In genomic region chr12:83268504-83268922, GRCm38 (mm10) we compare ENCODE assay signal across 9 mouse cellular contexts.
DNase-seq lines count a peak whose midpoint lies in the region; ATAC-seq lines count a peak whose summit lies in the region.
"Had no signal": no experiment of that assay in that cellular context is flagged by ENCODE, and none has a peak within 500 bp of the region (broad histone marks: within the 10 kb centered on the region; RNA-seq: fewer than 3 reads in every experiment).

No protein-coding gene starts in this region.

- H3K27ac ChIP-seq in heart, embryonic 10.5 days = no peak overlapping the region; the same call in 1 of the 2 replicates
- peak overlapping the region; percentile 62; the same call in 1 of the 2 replicates for H3K27ac ChIP-seq in intestine, embryonic 16.5 days (ENCODE audit: low read length)

- H3K9me3 ChIP-seq in heart, embryonic 10.5 days = no peaks in the 10 kb centered on the region
- no peaks in the 10 kb centered on the region for H3K9me3 ChIP-seq in intestine, embryonic 16.5 days (ENCODE audit: control insufficient read depth, low read length)

- ATAC-seq in intestine, embryonic 16.5 days = peak; percentile 72

- H3K36me3 ChIP-seq in heart, embryonic 10.5 days = peaks cover 36% of the 10 kb centered on the region
- H3K36me3 ChIP-seq in intestine, embryonic 16.5 days (ENCODE audit: control insufficient read depth, insufficient read depth, low read length) = no peaks in the 10 kb centered on the region

- DNase-seq in heart, adult 11 months = peak; percentile 97
- no peak for DNase-seq in heart, embryonic 10.5 days (ENCODE audit: low spot score)
- DNase-seq in cerebellum, adult 18-20 months = peak; percentile 79 to 85
- DNase-seq in gastrocnemius, postnatal 10 days = peak; percentile 73
- DNase-seq in left cerebral cortex, postnatal 25 days (ENCODE audit: low spot score in 2 of 2) = peak; percentile 43 to 64
- peak; percentile 47 for DNase-seq in right cerebral cortex, postnatal 14 days
- no peak for DNase-seq in thymus, postnatal 10 days (ENCODE audit: low spot score in 2 of 2)

- intact Hi-C loops in left cerebral cortex, postnatal 25 days (cut with DNase I) = no loop called here

- no peaks in the 10 kb centered on the region for H3K27me3 ChIP-seq in heart, embryonic 10.5 days (ENCODE audit: insufficient read depth, poor library complexity, severe bottlenecking)
- no peaks in the 10 kb centered on the region for H3K27me3 ChIP-seq in intestine, embryonic 16.5 days (replicated peaks; ENCODE audit: control insufficient read depth, insufficient read depth, low read length)

- H3K4me2 ChIP-seq in intestine, embryonic 16.5 days (ENCODE audit: low read depth, low read length) = peak overlapping the region; percentile 16

- 63% methylated on average over 11 of the region's 11 CpGs for WGBS in heart, embryonic 10.5 days
- 47% methylated on average over 11 of the region's 11 CpGs for WGBS in intestine, embryonic 16.5 days

- peak overlapping the region; percentile 39; the same call in 1 of the 2 replicates for H3K9ac ChIP-seq in intestine, embryonic 16.5 days (ENCODE audit: low read depth, low read length)

- no peak overlapping the region for H3K4me3 ChIP-seq in heart, embryonic 10.5 days
- no peak overlapping the region for H3K4me3 ChIP-seq in intestine, embryonic 16.5 days (ENCODE audit: low read length)
- H3K4me3 ChIP-seq: myocyte had no signal

- H3K4me1 ChIP-seq in heart, embryonic 10.5 days = peaks cover 16% of the 10 kb centered on the region
- 0 out of 2 replicates have a peak, but pooled peaks cover 4% of the 10 kb centered on the region for H3K4me1 ChIP-seq in intestine, embryonic 16.5 days (ENCODE audit: control insufficient read depth, insufficient read depth, low read length)

Comparison
In these comparisons a context has a peak if more than half of its experiments do, and no peak if none do; other contexts are left out.
1. DNase-seq: peak in heart, adult 11 months (single experiment), cerebellum, adult 18-20 months (2 of 2), gastrocnemius, postnatal 10 days (single experiment), left cerebral cortex, postnatal 25 days (2 of 2) and right cerebral cortex, postnatal 14 days (single experiment); none in heart, embryonic 10.5 days (single experiment) and thymus, postnatal 10 days (0 of 2).